Mouse (Mus musculus): Measurements from ENCODE around the gene Ermap.
A peak's percentile ranks its signal among the peaks of the same experiment; 100 is the strongest.

Ermap gene

GRCm38 (mm10) chr4:119185771-119186170 lies 4.0 kb downstream of the Ermap start:
- DNase-seq (ENCODE audit: low spot score): no peak

GRCm38 (mm10) chr4:119183525-119183924 lies 6.3 kb downstream of the Ermap start:
- no peak for DNase-seq (ENCODE audit: low spot score)

- no peak for DNase-seq (ENCODE audit: low spot score)
These were observed 8.4 kb downstream of the Ermap start for GRCm38 (mm10) chr4:119181456-119181855.

- no peak for DNase-seq (ENCODE audit: low spot score)
These were observed 9.6 kb downstream of the Ermap start for GRCm38 (mm10) chr4:119180133-119180707.

GRCm38 (mm10) chr4:119178331-119178730 lies 11.5 kb downstream of the Ermap start:
- no peak for DNase-seq (ENCODE audit: low spot score)

- DNase-seq (ENCODE audit: low spot score): no peak
These were observed 12.1 kb downstream of the Ermap start for GRCm38 (mm10) chr4:119177702-119178101.

- DNase-seq (ENCODE audit: low spot score): peak; percentile 94
These were observed 15.9 kb downstream of the Ermap start, which contains the start of gene Zfp691 for GRCm38 (mm10) chr4:119173851-119174453. TSS of gene Zfp691 (minus strand) at chr4:119174195.

GRCm38 (mm10) chr4:119172919-119173650 lies 16.7 kb downstream of the Ermap start:
- DNase-seq (ENCODE audit: low spot score): peak; percentile 5

- peak; percentile 81 for DNase-seq (ENCODE audit: low spot score)
These were observed 22.1 kb downstream of the Ermap start for GRCm38 (mm10) chr4:119167663-119168062.

- no peak for DNase-seq (ENCODE audit: low spot score)
These were observed 22.7 kb downstream of the Ermap start for GRCm38 (mm10) chr4:119167068-119167467.

- DNase-seq (ENCODE audit: low spot score): no peak
These were observed 23.9 kb downstream of the Ermap start for GRCm38 (mm10) chr4:119165916-119166315.

- DNase-seq (ENCODE audit: low spot score): no peak
These were observed 26.8 kb downstream of the Ermap start for GRCm38 (mm10) chr4:119162990-119163389.

- no peak for DNase-seq (ENCODE audit: low spot score)
These were observed 28.5 kb downstream of the Ermap start for GRCm38 (mm10) chr4:119161358-119161757.

GRCm38 (mm10) chr4:119157891-119158290 lies 31.9 kb downstream of the Ermap start:
- no peak for DNase-seq (ENCODE audit: low spot score)

GRCm38 (mm10) chr4:119157186-119157585 lies 32.6 kb downstream of the Ermap start:
- peak; percentile 50 for DNase-seq (ENCODE audit: low spot score)

GRCm38 (mm10) chr4:119148741-119149140 lies 41.1 kb downstream of the Ermap start:
- DNase-seq (ENCODE audit: low spot score): no peak

- DNase-seq (ENCODE audit: low spot score): no peak
These were observed 42.5 kb downstream of the Ermap start for GRCm38 (mm10) chr4:119147347-119147746.

GRCm38 (mm10) chr4:119146816-119147215 lies 43.0 kb downstream of the Ermap start:
- DNase-seq (ENCODE audit: low spot score): no peak

GRCm38 (mm10) chr4:119142230-119142871 lies 47.5 kb downstream of the Ermap start:
- DNase-seq (ENCODE audit: low spot score): peak; percentile 25

- DNase-seq (ENCODE audit: low spot score): no peak
These were observed 48.6 kb downstream of the Ermap start for GRCm38 (mm10) chr4:119141191-119141590.

GRCm38 (mm10) chr4:119140126-119140525 lies 49.7 kb downstream of the Ermap start:
- DNase-seq (ENCODE audit: low spot score): peak; percentile 41

- no peak for DNase-seq (ENCODE audit: low spot score)
These were observed 51.0 kb downstream of the Ermap start for GRCm38 (mm10) chr4:119138776-119139175.

GRCm38 (mm10) chr4:119138171-119138570 lies 51.6 kb downstream of the Ermap start:
- DNase-seq (ENCODE audit: low spot score): no peak
